Mouse (Mus musculus) layer of hippocampus, postnatal 14 days (tissue): ENCODE measurements around the gene Elf3. TPM values are rescaled to one million over a fixed set of nuclear protein-coding genes. Genes with fewer than 3 reads are reported as not detected.
"Not testable (repeated sequence)": the region's sequence is repeated elsewhere in the genome, so short reads cannot be mapped to it uniquely, and the experiment has no call there.

Source experiments
- DNase-seq, 2 experiments: peaks; one replicate each; pipeline ENCODE4 v3.0.0; 2021 to 2022; ENCODE audit warnings: low spot score in 2 of 2, mixed read lengths in 1 of 2
- total RNA-seq, 2 experiments: library from RNA; stranded (reverse); gene quantifications; 2 replicates each; pipeline ENCODE4 v1.2.3; 2021

Elf3 gene
- total RNA-seq, 2 experiments from 2014 or later: not detected

- DNase-seq: not testable (repeated sequence)
These were observed 18.2 kb downstream of the Elf3 start for GRCm38 (mm10) chr1:135240206-135240605.

- no peak for DNase-seq
These were observed 21.1 kb downstream of the Elf3 start for GRCm38 (mm10) chr1:135237131-135237851.

- DNase-seq: no peak
These were observed 23.6 kb downstream of the Elf3 start for GRCm38 (mm10) chr1:135234771-135235170.

- DNase-seq: no peak
These were observed 24.4 kb downstream of the Elf3 start for GRCm38 (mm10) chr1:135233961-135234360.

- not testable (repeated sequence) for DNase-seq
These were observed 26.5 kb downstream of the Elf3 start for GRCm38 (mm10) chr1:135231878-135232277.

GRCm38 (mm10) chr1:135227339-135227950 lies 30.9 kb downstream of the Elf3 start:
- DNase-seq: no peak

GRCm38 (mm10) chr1:135224981-135225604 lies 33.3 kb downstream of the Elf3 start:
- DNase-seq: no peak

- no peak for DNase-seq
These were observed 34.2 kb downstream of the Elf3 start for GRCm38 (mm10) chr1:135224147-135224546.

GRCm38 (mm10) chr1:135217607-135218233 lies 40.6 kb downstream of the Elf3 start:
- DNase-seq: no peak

- no peak for DNase-seq
These were observed 44.4 kb downstream of the Elf3 start for GRCm38 (mm10) chr1:135213772-135214640.

- DNase-seq: no peak
These were observed 47.9 kb downstream of the Elf3 start for GRCm38 (mm10) chr1:135210421-135210820.

- no peak for DNase-seq
These were observed 49.7 kb downstream of the Elf3 start for GRCm38 (mm10) chr1:135208716-135209115.

- no peak for DNase-seq
These were observed 51.6 kb downstream of the Elf3 start for GRCm38 (mm10) chr1:135206586-135207339.

GRCm38 (mm10) chr1:135205257-135205656 lies 53.1 kb downstream of the Elf3 start:
- no peak for DNase-seq

- DNase-seq: no peak
These were observed 53.9 kb downstream of the Elf3 start for GRCm38 (mm10) chr1:135204196-135205126.
